Mouse (Mus musculus) small intestine, adult 2 months (tissue): Measurements from ENCODE around the gene Ccdc24.

Experiments used
- CTCF ChIP-seq: fragments of 200-500 bp; IDR thresholded peaks from 2 replicates; pipeline ENCODE4 v1.5.1; 2012; ENCODE audit warnings: low read depth, mild to moderate bottlenecking, control low read depth, inconsistent platforms, low read length, moderate library complexity, mixed read lengths; ENCODE audit not compliant: insufficient replicate concordance, insufficient read length; ENCODE audit errors: extremely low read depth
- POLR2A ChIP-seq: fragments of 200-500 bp; IDR thresholded peaks from 2 replicates; pipeline ENCODE4 v1.6.1; 2012; ENCODE audit warnings: low read depth, mild to moderate bottlenecking, control low read depth, inconsistent platforms, low read length, moderate library complexity

DNA sequence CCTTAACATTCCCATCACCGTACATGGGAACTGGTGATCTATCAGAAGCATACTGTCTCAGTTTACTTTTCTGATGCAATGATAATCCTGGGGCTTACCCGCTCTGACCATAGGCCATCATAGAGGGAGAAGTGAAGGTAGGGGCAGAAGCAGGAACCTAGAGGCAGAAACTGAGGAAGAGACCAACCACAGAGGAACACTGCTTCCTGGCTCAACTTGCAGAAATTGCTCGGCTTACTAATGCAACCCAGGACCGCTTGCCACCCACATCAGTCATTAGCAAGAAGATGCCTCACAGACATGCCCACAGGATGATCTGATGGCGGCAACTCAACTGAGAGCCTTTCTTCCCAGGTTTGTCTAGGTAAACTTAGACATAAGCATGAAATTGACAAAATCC lies 46.4 kb upstream of the Ccdc24 start:
- TF ChIP-seq CTCF = no peak
- TF ChIP-seq POLR2A = no peak
